In genomic region chr9:44249181-44250146, GRCm38 (mm10) we compare ENCODE assay signal across 8 mouse cellular contexts. TPM values are rescaled to one million over a fixed set of nuclear protein-coding genes. Genes with fewer than 3 reads are reported as not detected.
A peak's percentile ranks its signal among the peaks of the same experiment; 100 is the strongest.
DNase-seq lines count a peak whose midpoint lies in the region; ATAC-seq lines count a peak whose summit lies in the region.

No protein-coding gene starts in this region.

- peak; percentile 26; the same call in 1 of the 2 replicates for ATAC-seq in cerebellum, adult (ENCODE audit: insufficient number of reproducible peaks, low FRiP score, low TSS enrichment)
- ATAC-seq in megakaryocyte-erythroid progenitor cell, adult 5-6 weeks (replicated peaks; ENCODE audit: low FRiP score, low TSS enrichment, poor library complexity, severe bottlenecking): peak; percentile 73

- intact Hi-C loops in left cerebral cortex, postnatal 25 days (cut with DNase I): loop anchor here (5.0 kb wide), 1 partner anchor 117 kb away; the partner anchor contains the start of gene Mcam

- DNase-seq in cerebellum, adult 9-11 months: no peak
- peak; percentile 41 to 57 for DNase-seq in cerebellum, postnatal 36 days
- DNase-seq in gastrocnemius, postnatal 10 days: peak; percentile 56
- peak; percentile 45 for DNase-seq in induced T-regulatory cell, adult 2 months (ENCODE audit: low read depth)
- peak; percentile 53 to 67 for DNase-seq in left cerebral cortex, postnatal 25 days (ENCODE audit: low spot score in 2 of 2)
- peak; percentile 57 for DNase-seq in right cerebral cortex, postnatal 4 days

RNA-seq across cellular contexts. Expression of gene Pdzd3, which starts 1.8 kb away (rescaled TPM):
- 1 to 10 TPM; 1.2 to 1.4 TPM for total RNA-seq in gastrocnemius, postnatal 10 days (2021)
- total RNA-seq in left cerebral cortex, postnatal 25 days (2021): under 1 TPM; 0.53 to 0.73 TPM
- not detected in 2 replicates for total RNA-seq in megakaryocyte-erythroid progenitor cell, adult 5-6 weeks (2014; fragmentation: Nextera tagmentation)
- total RNA-seq in megakaryocyte-erythroid progenitor cell, adult 5-6 weeks (2017): not detected in 2 replicates

RNA-seq across cellular contexts. Expression of gene Ccdc153, which starts 9.0 kb away (rescaled TPM):
- total RNA-seq in gastrocnemius, postnatal 10 days (2021): not detected
- total RNA-seq in left cerebral cortex, postnatal 25 days (2021): 1 to 10 TPM; 1.3 to 2.0 TPM
- not detected in 2 replicates for total RNA-seq in megakaryocyte-erythroid progenitor cell, adult 5-6 weeks (2014; fragmentation: Nextera tagmentation)
- total RNA-seq in megakaryocyte-erythroid progenitor cell, adult 5-6 weeks (2017): not detected in 2 replicates

RNA-seq across cellular contexts. Expression of gene Cbl, which starts 15.6 kb away (rescaled TPM):
- 10 to 100 TPM; 15.8 to 22.1 TPM for total RNA-seq in gastrocnemius, postnatal 10 days (2021)
- 10 to 100 TPM; 53.4 to 54.2 TPM for total RNA-seq in left cerebral cortex, postnatal 25 days (2021)
- 36.5 and 38.8 TPM in 2 replicates for total RNA-seq in megakaryocyte-erythroid progenitor cell, adult 5-6 weeks (2014; fragmentation: Nextera tagmentation)
- total RNA-seq in megakaryocyte-erythroid progenitor cell, adult 5-6 weeks (2017): 8.4 and 39.5 TPM in 2 replicates

RNA-seq across cellular contexts. Expression of gene Nlrx1, which starts 18.9 kb away (rescaled TPM):
- total RNA-seq in gastrocnemius, postnatal 10 days (2021): 10 to 100 TPM; 21.6 to 23.0 TPM
- total RNA-seq in left cerebral cortex, postnatal 25 days (2021): 10 to 100 TPM; 11.6 to 14.0 TPM
- total RNA-seq in megakaryocyte-erythroid progenitor cell, adult 5-6 weeks (2014; fragmentation: Nextera tagmentation): 1.3 and 1.8 TPM in 2 replicates
- 0.80 and 3.1 TPM in 2 replicates for total RNA-seq in megakaryocyte-erythroid progenitor cell, adult 5-6 weeks (2017)

RNA-seq across cellular contexts. Expression of gene Abcg4, which starts 39.0 kb away (rescaled TPM):
- 1 to 10 TPM in 1 of 2 experiments, under 1 TPM in 1; 0.68 to 1.3 TPM for total RNA-seq in gastrocnemius, postnatal 10 days (2021)
- 10 to 100 TPM; 60.5 to 61.6 TPM for total RNA-seq in left cerebral cortex, postnatal 25 days (2021)
- total RNA-seq in megakaryocyte-erythroid progenitor cell, adult 5-6 weeks (2014; fragmentation: Nextera tagmentation): 82.3 and 111 TPM in 2 replicates
- 13.4 TPM in 2 replicates for total RNA-seq in megakaryocyte-erythroid progenitor cell, adult 5-6 weeks (2017)
